Mouse (Mus musculus): Measurements from ENCODE around the gene Calm3.
"Not testable (repeated sequence)": the region's sequence is repeated elsewhere in the genome, so short reads cannot be mapped to it uniquely, and the experiment has no call there.

The Calm3 gene

GRCm38 (mm10) chr7:16924037-16924834 is at the start of gene Calm3:
Gene Calm3 (minus strand): TSS chr7:16924114.
- DNase-seq: peak; percentile 100

- DNase-seq: no peak
Observed at GRCm38 (mm10) chr7:16971160-16971559, 47.2 kb upstream of the Calm3 start.

- DNase-seq: no peak
Observed at GRCm38 (mm10) chr7:16968414-16968813, 44.5 kb upstream of the Calm3 start.

GRCm38 (mm10) chr7:16961678-16962077 is 37.8 kb upstream of the Calm3 start:
- no peak for DNase-seq

GRCm38 (mm10) chr7:16959539-16960187 is 35.7 kb upstream of the Calm3 start, which contains the start of gene Pnmal1:
Gene Pnmal1 (plus strand): TSS chr7:16959679.
- DNase-seq: peak; percentile 87 to 93

- no peak for DNase-seq
Observed at GRCm38 (mm10) chr7:16956410-16957265, 32.7 kb upstream of the Calm3 start.

GRCm38 (mm10) chr7:16955712-16956111 is 31.8 kb upstream of the Calm3 start:
- DNase-seq: no peak

GRCm38 (mm10) chr7:16953776-16954175 is 29.9 kb upstream of the Calm3 start:
- DNase-seq: not testable (repeated sequence)

- DNase-seq: peak; percentile 82 to 86
Observed at GRCm38 (mm10) chr7:16950861-16951635, 27.1 kb upstream of the Calm3 start.

GRCm38 (mm10) chr7:16949908-16950841 is 26.3 kb upstream of the Calm3 start:
- DNase-seq: peak; percentile 93 to 94

GRCm38 (mm10) chr7:16948923-16949458 is 25.1 kb upstream of the Calm3 start:
- DNase-seq: peak in 1 of 2 experiments; percentile 58

GRCm38 (mm10) chr7:16947959-16948361 is 24.0 kb upstream of the Calm3 start:
- peak; percentile 57 to 62 for DNase-seq

- DNase-seq: peak in 1 of 2 experiments; percentile 74
Observed at GRCm38 (mm10) chr7:16947349-16947895, 23.5 kb upstream of the Calm3 start.

GRCm38 (mm10) chr7:16946441-16947348 is 22.8 kb upstream of the Calm3 start:
- DNase-seq: peak; percentile 81 to 82

GRCm38 (mm10) chr7:16945419-16945818 is 21.5 kb upstream of the Calm3 start:
- DNase-seq: peak; percentile 66 to 72

GRCm38 (mm10) chr7:16944808-16945315 is 20.9 kb upstream of the Calm3 start:
- peak in 1 of 2 experiments; percentile 61 for DNase-seq

- peak; percentile 93 to 96 for DNase-seq
Observed at GRCm38 (mm10) chr7:16944061-16944807, 20.3 kb upstream of the Calm3 start, which contains the start of gene Pnmal2. Gene Pnmal2 (plus strand): TSS chr7:16944682.

GRCm38 (mm10) chr7:16942861-16943260 is 18.9 kb upstream of the Calm3 start:
- DNase-seq: no peak
